Mouse (Mus musculus): Measurements from ENCODE around the gene Ccdc6. TPM values are rescaled to one million over a fixed set of nuclear protein-coding genes. Genes with fewer than 3 reads are reported as not detected.

The Ccdc6 gene
- 21.1 and 22.6 TPM in 2 replicates for polyA plus RNA-seq (2014; fragmentation: Nextera tagmentation; extraction: Ambion mirVana)

DNA sequence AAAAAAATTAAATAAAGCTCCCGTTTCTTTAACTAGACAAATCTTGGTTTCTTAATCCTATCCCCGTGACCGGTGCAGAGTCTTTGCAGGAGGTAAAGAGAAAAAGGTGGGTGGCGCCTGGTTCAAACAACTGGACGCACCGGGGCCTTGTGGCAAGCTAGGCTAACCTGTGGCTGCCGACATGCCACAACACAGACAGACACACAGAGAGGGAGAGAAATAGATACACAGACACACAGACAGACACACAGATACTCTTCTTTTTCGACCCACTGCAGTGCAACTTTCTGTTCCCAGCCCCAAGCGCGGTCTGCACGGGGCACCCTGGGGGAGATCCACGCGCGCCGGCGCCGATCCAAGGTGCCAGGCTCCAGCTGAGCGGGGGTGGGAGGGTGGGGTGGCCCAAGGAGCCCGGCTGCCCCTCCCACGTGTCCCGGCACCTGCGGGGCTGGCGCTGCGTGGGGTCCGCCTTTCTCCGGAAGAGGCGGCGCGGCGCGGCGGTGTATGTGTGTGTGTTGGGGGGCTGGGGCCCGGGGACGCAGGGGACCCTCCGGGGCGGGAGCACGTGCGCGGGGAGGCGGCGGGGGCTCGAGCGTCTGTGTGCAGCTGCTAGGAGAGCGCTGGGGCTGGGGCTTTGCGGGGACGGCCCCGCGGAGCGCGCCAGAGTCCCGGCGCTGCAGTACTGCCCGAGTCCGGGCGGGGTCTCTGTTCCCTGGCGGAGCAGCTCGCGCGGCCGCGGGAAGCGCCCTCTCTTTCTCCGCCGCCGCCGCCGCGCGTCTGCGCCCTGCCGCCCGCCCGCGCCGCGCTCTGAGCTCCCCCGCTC lies at the start of gene Ccdc6:
Gene Ccdc6, plus strand, starts transcription at position 756 of the 823 bp plus-strand sequence.
- H3K4me2 ChIP-seq (ENCODE audit: low read depth, severe bottlenecking): peak within 1 kb of the TSS; percentile 83
- peak within 1 kb of the TSS; percentile 87 for H3K9ac ChIP-seq (ENCODE audit: low read length)
- under 1% methylated on average over 48 of the region's 77 CpGs for WGBS
- H3K27ac ChIP-seq (replicated peaks; ENCODE audit: low read depth, low read length): peak within 1 kb of the TSS; percentile 67
- peaks cover 14% of the 10 kb centered on the region for H3K4me1 ChIP-seq (ENCODE audit: control insufficient read depth, insufficient read depth, low read length)
- peak; percentile 72 for ATAC-seq (ENCODE audit: insufficient number of reproducible peaks, low FRiP score, low TSS enrichment, low read depth)
- H3K4me3 ChIP-seq (ENCODE audit: low read depth, low read length): peak within 1 kb of the TSS; percentile 95
- H3K9me3 ChIP-seq (ENCODE audit: control insufficient read depth, low read length): no peaks in the 10 kb centered on the region
- DNase-seq (ENCODE audit: low spot score): peak; percentile 87
- no peaks in the 10 kb centered on the region for H3K27me3 ChIP-seq (ENCODE audit: control insufficient read depth, insufficient read depth, low read length)
- H3K36me3 ChIP-seq (ENCODE audit: control insufficient read depth, insufficient read depth, low read length): no peaks in the 10 kb centered on the region

DNA sequence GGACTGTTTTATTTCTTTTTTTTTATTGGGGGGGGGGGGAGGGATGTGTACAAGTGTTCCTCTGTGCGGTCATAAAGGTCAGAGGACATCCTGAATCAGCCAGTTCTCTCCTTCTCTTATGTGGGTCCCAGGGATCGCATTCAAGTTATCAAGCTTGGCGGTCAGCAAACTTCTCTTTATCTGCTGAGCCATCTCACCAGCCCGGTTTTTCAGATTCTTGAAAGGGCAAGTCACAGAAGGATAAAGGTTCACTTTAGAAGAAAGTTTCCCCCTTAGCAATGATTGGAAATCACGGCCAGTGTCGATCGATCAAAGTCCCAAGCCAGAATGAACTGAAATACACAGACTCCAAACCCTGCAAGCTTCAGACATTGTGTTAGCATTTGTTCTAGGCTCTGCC lies 47.1 kb upstream of the Ccdc6 start:
- no peaks in the 10 kb centered on the region for H3K27me3 ChIP-seq (ENCODE audit: control insufficient read depth, insufficient read depth, low read length)
- no peaks in the 10 kb centered on the region for H3K36me3 ChIP-seq (ENCODE audit: control insufficient read depth, insufficient read depth, low read length)
- no peak overlapping the region for H3K27ac ChIP-seq (replicated peaks; ENCODE audit: low read depth, low read length)
- no peak for ATAC-seq (ENCODE audit: insufficient number of reproducible peaks, low FRiP score, low TSS enrichment, low read depth)
- H3K4me3 ChIP-seq (ENCODE audit: low read depth, low read length): no peak overlapping the region
- 94% methylated on average over 7 of the region's 7 CpGs for WGBS
- H3K4me1 ChIP-seq (ENCODE audit: control insufficient read depth, insufficient read depth, low read length): no peaks in the 10 kb centered on the region
- no peak overlapping the region for H3K4me2 ChIP-seq (ENCODE audit: low read depth, severe bottlenecking)
- no peaks in the 10 kb centered on the region; the same call in 1 of the 2 replicates for H3K9me3 ChIP-seq (ENCODE audit: control insufficient read depth, low read length)
- H3K9ac ChIP-seq (ENCODE audit: low read length): no peak overlapping the region
- no peak for DNase-seq (ENCODE audit: low spot score)

DNA sequence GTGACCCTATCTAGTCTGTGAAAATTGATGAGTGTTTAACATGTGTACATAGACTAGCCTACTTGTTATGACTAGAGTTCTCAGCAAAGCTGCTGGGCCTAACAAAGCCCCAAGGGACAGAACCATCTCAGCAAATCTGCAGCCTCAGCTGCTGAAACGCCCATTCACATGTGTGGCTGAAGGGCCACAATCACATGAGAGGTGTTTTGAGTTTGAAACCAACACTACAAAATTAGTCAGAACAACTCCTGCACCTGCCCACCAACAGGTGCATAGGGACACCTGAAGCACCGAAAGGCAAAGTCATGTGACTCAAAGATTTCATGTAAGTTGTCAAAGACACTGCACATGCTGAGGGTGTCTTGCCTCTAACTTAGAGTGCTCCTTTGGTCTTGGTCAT lies 41.6 kb upstream of the Ccdc6 start:
- H3K9me3 ChIP-seq (ENCODE audit: control insufficient read depth, low read length): no peaks in the 10 kb centered on the region; the same call in 1 of the 2 replicates
- no peak overlapping the region for H3K9ac ChIP-seq (ENCODE audit: low read length)
- ATAC-seq (ENCODE audit: insufficient number of reproducible peaks, low FRiP score, low TSS enrichment, low read depth) (no peak), DNase-seq (ENCODE audit: low spot score) (no peak)
- H3K27ac ChIP-seq (replicated peaks; ENCODE audit: low read depth, low read length): no peak overlapping the region
- no peaks in the 10 kb centered on the region for H3K27me3 ChIP-seq (ENCODE audit: control insufficient read depth, insufficient read depth, low read length)
- H3K4me2 ChIP-seq (ENCODE audit: low read depth, severe bottlenecking): no peak overlapping the region
- no peaks in the 10 kb centered on the region for H3K4me1 ChIP-seq (ENCODE audit: control insufficient read depth, insufficient read depth, low read length)
- WGBS: 86% methylated on average over 2 of the region's 2 CpGs
- no peak overlapping the region for H3K4me3 ChIP-seq (ENCODE audit: low read depth, low read length)
- no peaks in the 10 kb centered on the region for H3K36me3 ChIP-seq (ENCODE audit: control insufficient read depth, insufficient read depth, low read length)

DNA sequence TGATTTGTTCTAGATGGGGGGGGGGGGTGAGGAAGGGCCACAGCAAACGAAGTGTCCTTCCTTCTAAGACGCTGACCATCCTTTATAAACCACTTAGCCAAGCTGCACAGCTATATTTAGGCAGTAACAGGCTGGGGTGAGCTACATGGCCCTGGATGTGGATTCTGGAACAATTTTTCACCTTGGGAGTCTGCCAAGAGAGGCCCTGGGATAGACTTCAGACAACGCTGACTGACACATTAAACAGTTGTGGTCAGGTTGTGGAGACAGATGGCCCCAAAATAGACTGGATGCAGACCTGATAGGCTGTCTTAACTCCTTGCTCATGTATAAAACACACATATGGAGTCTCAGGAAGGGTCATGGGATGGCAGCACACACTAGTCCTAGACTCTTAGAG lies 39.9 kb upstream of the Ccdc6 start:
- Histone ChIP-seq H3K27me3 (ENCODE audit: control insufficient read depth, insufficient read depth, low read length) (no peaks in the 10 kb centered on the region), H3K36me3 (ENCODE audit: control insufficient read depth, insufficient read depth, low read length) (no peaks in the 10 kb centered on the region), H3K9me3 (ENCODE audit: control insufficient read depth, low read length) (no peaks in the 10 kb centered on the region; the same call in 1 of the 2 replicates), H3K9ac (ENCODE audit: low read length) (no peak overlapping the region), H3K4me3 (ENCODE audit: low read depth, low read length) (no peak overlapping the region), H3K4me1 (ENCODE audit: control insufficient read depth, insufficient read depth, low read length) (no peaks in the 10 kb centered on the region), H3K27ac (replicated peaks; ENCODE audit: low read depth, low read length) (no peak overlapping the region), H3K4me2 (ENCODE audit: low read depth, severe bottlenecking) (no peak overlapping the region)
- ATAC-seq (ENCODE audit: insufficient number of reproducible peaks, low FRiP score, low TSS enrichment, low read depth) (no peak), DNase-seq (ENCODE audit: low spot score) (no peak)
- WGBS: 91% methylated on average over 3 of the region's 3 CpGs

DNA sequence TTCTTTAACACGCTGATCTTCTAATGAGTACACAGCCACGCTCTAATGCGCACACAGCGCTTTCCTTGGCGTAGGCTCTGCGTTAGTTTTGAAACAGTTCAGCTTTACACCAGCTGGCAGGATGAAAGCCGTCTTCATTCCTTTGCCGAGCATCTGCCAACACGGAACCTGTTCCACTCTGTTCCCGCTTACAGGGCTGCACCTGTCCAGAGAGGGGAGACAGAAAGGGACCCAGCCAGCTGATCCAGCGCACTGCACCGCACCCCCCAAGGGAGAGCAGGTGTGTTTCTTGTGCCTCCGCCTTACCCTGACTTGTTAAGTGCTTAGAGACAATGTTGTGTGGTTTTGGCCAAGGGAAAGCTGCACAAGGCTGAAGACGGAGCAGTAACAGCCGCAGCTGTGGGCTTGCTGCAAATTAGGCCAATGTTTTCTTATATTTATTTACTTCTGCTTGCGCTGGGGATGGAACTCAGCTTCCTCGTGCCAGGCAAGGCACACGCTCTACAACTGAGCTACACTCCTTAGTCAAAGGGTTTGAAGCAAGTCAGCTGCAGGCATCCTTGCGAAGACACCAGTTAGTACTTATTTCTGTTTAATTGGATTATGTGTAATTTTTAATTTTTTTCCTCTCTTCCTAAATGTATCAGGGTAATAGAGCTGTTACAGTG lies 36.8 kb upstream of the Ccdc6 start:
- H3K4me2 ChIP-seq (ENCODE audit: low read depth, severe bottlenecking): no peak overlapping the region
- no peak overlapping the region for H3K4me3 ChIP-seq (ENCODE audit: low read depth, low read length)
- no peak for ATAC-seq (ENCODE audit: insufficient number of reproducible peaks, low FRiP score, low TSS enrichment, low read depth)
- H3K27me3 ChIP-seq (ENCODE audit: control insufficient read depth, insufficient read depth, low read length): no peaks in the 10 kb centered on the region
- no peaks in the 10 kb centered on the region for H3K9me3 ChIP-seq (ENCODE audit: control insufficient read depth, low read length)
- H3K36me3 ChIP-seq (ENCODE audit: control insufficient read depth, insufficient read depth, low read length): no peaks in the 10 kb centered on the region
- H3K4me1 ChIP-seq (ENCODE audit: control insufficient read depth, insufficient read depth, low read length): no peaks in the 10 kb centered on the region
- H3K27ac ChIP-seq (replicated peaks; ENCODE audit: low read depth, low read length): no peak overlapping the region
- 73% methylated on average over 19 of the region's 19 CpGs for WGBS
- no peak overlapping the region for H3K9ac ChIP-seq (ENCODE audit: low read length)
- DNase-seq (ENCODE audit: low spot score): no peak

DNA sequence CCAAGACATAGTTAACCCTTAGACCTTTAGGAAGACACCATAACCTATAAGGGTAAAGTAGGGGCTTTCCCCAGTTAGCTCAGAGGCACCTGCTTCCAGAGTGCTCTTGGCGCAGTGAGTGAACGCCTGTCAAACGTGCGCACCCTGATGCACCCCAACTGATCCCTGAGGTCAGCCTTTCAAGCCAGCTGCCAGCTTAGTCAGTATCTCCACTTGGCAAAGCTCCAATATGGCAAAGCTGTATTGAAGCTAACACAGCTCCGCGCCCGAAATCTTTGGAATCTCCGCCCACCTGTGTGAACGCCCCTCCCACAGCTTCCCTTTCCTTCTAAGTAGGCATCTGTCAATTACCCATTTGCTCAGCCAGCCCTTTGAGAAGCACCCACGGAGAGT lies 36.2 kb upstream of the Ccdc6 start:
- no peaks in the 10 kb centered on the region for H3K27me3 ChIP-seq (ENCODE audit: control insufficient read depth, insufficient read depth, low read length)
- no peaks in the 10 kb centered on the region for H3K4me1 ChIP-seq (ENCODE audit: control insufficient read depth, insufficient read depth, low read length)
- no peak overlapping the region for H3K9ac ChIP-seq (ENCODE audit: low read length)
- H3K4me3 ChIP-seq (ENCODE audit: low read depth, low read length): no peak overlapping the region
- no peaks in the 10 kb centered on the region for H3K9me3 ChIP-seq (ENCODE audit: control insufficient read depth, low read length)
- no peaks in the 10 kb centered on the region for H3K36me3 ChIP-seq (ENCODE audit: control insufficient read depth, insufficient read depth, low read length)
- DNase-seq (ENCODE audit: low spot score): no peak
- 43% methylated on average over 10 of the region's 10 CpGs for WGBS
- H3K27ac ChIP-seq (replicated peaks; ENCODE audit: low read depth, low read length): no peak overlapping the region
- H3K4me2 ChIP-seq (ENCODE audit: low read depth, severe bottlenecking): no peak overlapping the region
- no peak for ATAC-seq (ENCODE audit: insufficient number of reproducible peaks, low FRiP score, low TSS enrichment, low read depth)

DNA sequence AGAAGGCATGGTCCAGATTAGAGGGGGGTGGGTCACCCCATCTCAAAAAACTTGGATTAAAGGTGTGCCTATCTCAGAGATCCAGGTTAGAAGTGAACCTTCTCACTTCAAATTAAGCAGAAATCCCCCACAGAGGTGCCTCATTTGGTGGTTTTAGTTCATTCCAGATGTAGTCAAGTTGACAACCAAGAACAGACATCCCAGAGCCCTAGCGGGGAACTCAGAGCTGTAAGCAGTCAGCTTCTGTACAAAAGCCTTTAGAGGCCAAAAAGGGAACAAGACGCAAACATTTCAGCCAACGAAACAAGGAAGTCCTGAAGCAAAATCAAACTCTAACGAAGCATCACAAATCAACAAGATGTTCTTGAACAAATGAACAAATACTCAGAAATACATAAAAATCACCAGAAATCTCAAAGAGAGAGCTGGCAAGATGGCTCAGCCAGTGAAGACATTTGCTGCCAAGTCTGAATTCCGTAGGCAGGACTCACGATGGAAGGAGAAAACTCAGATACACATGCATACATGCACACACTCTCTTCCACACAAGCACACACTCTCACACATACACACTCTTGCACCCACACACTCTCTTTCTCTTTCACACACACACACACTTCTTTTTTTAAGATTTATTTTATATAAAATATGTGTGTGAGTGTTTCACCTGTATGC lies 32.9 kb upstream of the Ccdc6 start:
- WGBS: 89% methylated on average over 6 of the region's 6 CpGs
- no peak for ATAC-seq (ENCODE audit: insufficient number of reproducible peaks, low FRiP score, low TSS enrichment, low read depth)
- H3K36me3 ChIP-seq (ENCODE audit: control insufficient read depth, insufficient read depth, low read length): no peaks in the 10 kb centered on the region
- no peak overlapping the region for H3K4me2 ChIP-seq (ENCODE audit: low read depth, severe bottlenecking)
- no peaks in the 10 kb centered on the region for H3K4me1 ChIP-seq (ENCODE audit: control insufficient read depth, insufficient read depth, low read length)
- no peak overlapping the region for H3K27ac ChIP-seq (replicated peaks; ENCODE audit: low read depth, low read length)
- H3K27me3 ChIP-seq (ENCODE audit: control insufficient read depth, insufficient read depth, low read length): no peaks in the 10 kb centered on the region
- no peak overlapping the region for H3K9ac ChIP-seq (ENCODE audit: low read length)
- no peak for DNase-seq (ENCODE audit: low spot score)
- H3K9me3 ChIP-seq (ENCODE audit: control insufficient read depth, low read length): no peaks in the 10 kb centered on the region
- no peak overlapping the region for H3K4me3 ChIP-seq (ENCODE audit: low read depth, low read length)

DNA sequence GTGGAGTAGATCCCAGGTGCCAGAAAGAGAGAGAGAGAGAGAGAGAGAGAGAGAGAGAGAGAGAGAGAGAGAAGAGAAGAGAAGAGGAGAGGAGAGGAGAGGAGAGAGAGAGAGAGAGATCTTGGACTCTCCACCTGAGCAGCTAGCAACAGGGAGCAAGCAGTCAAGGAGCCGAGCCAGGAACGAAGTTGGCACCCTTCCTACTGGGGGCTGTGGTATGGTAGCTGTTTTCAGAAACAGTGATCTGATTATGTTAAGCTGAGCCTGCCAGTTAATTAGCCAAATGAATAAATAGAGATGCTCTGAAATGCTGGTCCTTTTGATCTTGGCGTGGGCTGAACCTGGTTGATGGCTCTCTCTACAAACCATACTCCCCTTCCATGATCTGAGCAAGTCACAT lies 31.7 kb upstream of the Ccdc6 start:
- Histone ChIP-seq H3K9ac (ENCODE audit: low read length) (no peak overlapping the region), H3K4me2 (ENCODE audit: low read depth, severe bottlenecking) (no peak overlapping the region), H3K36me3 (ENCODE audit: control insufficient read depth, insufficient read depth, low read length) (no peaks in the 10 kb centered on the region), H3K27me3 (ENCODE audit: control insufficient read depth, insufficient read depth, low read length) (no peaks in the 10 kb centered on the region), H3K9me3 (ENCODE audit: control insufficient read depth, low read length) (no peaks in the 10 kb centered on the region), H3K27ac (replicated peaks; ENCODE audit: low read depth, low read length) (no peak overlapping the region), H3K4me3 (ENCODE audit: low read depth, low read length) (no peak overlapping the region), H3K4me1 (ENCODE audit: control insufficient read depth, insufficient read depth, low read length) (no peaks in the 10 kb centered on the region)
- no peak for DNase-seq (ENCODE audit: low spot score)
- no peak for ATAC-seq (ENCODE audit: insufficient number of reproducible peaks, low FRiP score, low TSS enrichment, low read depth)
- WGBS: 90% methylated on average over 3 of the region's 3 CpGs
